Mouse (Mus musculus): ENCODE results near the gene Tspear. TPM values are rescaled to one million over a fixed set of nuclear protein-coding genes. Genes with fewer than 3 reads are reported as not detected.
A peak's percentile ranks its signal among the peaks of the same experiment; 100 is the strongest.

The Tspear gene
- polyA plus RNA-seq, 1 experiment from 2014 or later = not detected

MicroRNAs within 50 kb of the gene (microRNA counts, 519-probe panel; counts per million panel counts)
- microRNA mmu-miR-1930 = 32.2 counts per million

Small RNAs within 50 kb of the gene (microRNA-seq; reads per million reads assigned to microRNA genes)
- gene Mir1930 (ENCODE audit: borderline number of aligned reads) = 31.7 reads per million, percentile 54 among the genes with 10 or more reads in this experiment

Other genes with a start within 250 kb of the Tspear start
- 26.2 and 28.1 TPM in 2 replicates for gene Fam207a, start 170.8 kb upstream of the Tspear start, polyA plus RNA-seq (2014; fragmentation: Nextera tagmentation; extraction: Ambion mirVana)
- 2.3 and 2.4 TPM in 2 replicates for gene Itgb2, start 156.3 kb upstream of the Tspear start, polyA plus RNA-seq (2014; fragmentation: Nextera tagmentation; extraction: Ambion mirVana)
- 108 and 113 TPM in 2 replicates for gene Pttg1ip, start 104.8 kb upstream of the Tspear start, polyA plus RNA-seq (2014; fragmentation: Nextera tagmentation; extraction: Ambion mirVana)
- gene Sumo3, start 80.5 kb upstream of the Tspear start, polyA plus RNA-seq (2014; fragmentation: Nextera tagmentation; extraction: Ambion mirVana) = 165 and 212 TPM in 2 replicates
- gene Gm49325, start 80.4 kb upstream of the Tspear start, polyA plus RNA-seq (2014; fragmentation: Nextera tagmentation; extraction: Ambion mirVana) = not detected in 2 replicates
- gene Ube2g2, start 64.3 kb upstream of the Tspear start, polyA plus RNA-seq (2014; fragmentation: Nextera tagmentation; extraction: Ambion mirVana) = 38.0 and 42.9 TPM in 2 replicates
- not detected in 2 replicates for gene Gm19402, start 4.2 kb downstream of the Tspear start, polyA plus RNA-seq (2014; fragmentation: Nextera tagmentation; extraction: Ambion mirVana)
- not detected in 2 replicates for gene Gm9508, start 10.7 kb downstream of the Tspear start, polyA plus RNA-seq (2014; fragmentation: Nextera tagmentation; extraction: Ambion mirVana)
- gene Gm10272, start 20.1 kb downstream of the Tspear start, polyA plus RNA-seq (2014; fragmentation: Nextera tagmentation; extraction: Ambion mirVana) = not detected in 2 replicates
- gene Gm10024, start 24.9 kb downstream of the Tspear start, polyA plus RNA-seq (2014; fragmentation: Nextera tagmentation; extraction: Ambion mirVana) = not detected in 2 replicates
- not detected in 2 replicates for gene Gm10142, start 29.2 kb downstream of the Tspear start, polyA plus RNA-seq (2014; fragmentation: Nextera tagmentation; extraction: Ambion mirVana)
- gene Krtap12-1, start 34.0 kb downstream of the Tspear start, polyA plus RNA-seq (2014; fragmentation: Nextera tagmentation; extraction: Ambion mirVana) = not detected in 2 replicates
- not detected in 2 replicates for gene Gm10100, start 39.9 kb downstream of the Tspear start, polyA plus RNA-seq (2014; fragmentation: Nextera tagmentation; extraction: Ambion mirVana)
- gene Gm18596, start 56.1 kb downstream of the Tspear start, polyA plus RNA-seq (2014; fragmentation: Nextera tagmentation; extraction: Ambion mirVana) = not detected in 2 replicates
- not detected in 2 replicates for gene Gm9736, start 64.8 kb downstream of the Tspear start, polyA plus RNA-seq (2014; fragmentation: Nextera tagmentation; extraction: Ambion mirVana)
- gene Gm3233, start 73.1 kb downstream of the Tspear start, polyA plus RNA-seq (2014; fragmentation: Nextera tagmentation; extraction: Ambion mirVana) = not detected in 2 replicates
- gene Gm3238, start 84.8 kb downstream of the Tspear start, polyA plus RNA-seq (2014; fragmentation: Nextera tagmentation; extraction: Ambion mirVana) = not detected in 2 replicates
- gene Gm7138, start 90.4 kb downstream of the Tspear start, polyA plus RNA-seq (2014; fragmentation: Nextera tagmentation; extraction: Ambion mirVana) = not detected in 2 replicates
- gene Gm3250, start 96.0 kb downstream of the Tspear start, polyA plus RNA-seq (2014; fragmentation: Nextera tagmentation; extraction: Ambion mirVana) = not detected in 2 replicates
- not detected in 2 replicates for gene Gm7137, start 101.6 kb downstream of the Tspear start, polyA plus RNA-seq (2014; fragmentation: Nextera tagmentation; extraction: Ambion mirVana)
- not detected in 2 replicates for gene Gm9639, start 108.5 kb downstream of the Tspear start, polyA plus RNA-seq (2014; fragmentation: Nextera tagmentation; extraction: Ambion mirVana)
- gene Gm19668, start 112.6 kb downstream of the Tspear start, polyA plus RNA-seq (2014; fragmentation: Nextera tagmentation; extraction: Ambion mirVana) = not detected in 2 replicates
- gene Gm9507, start 125.3 kb downstream of the Tspear start, polyA plus RNA-seq (2014; fragmentation: Nextera tagmentation; extraction: Ambion mirVana) = not detected in 2 replicates
- not detected in 2 replicates for gene Gm2696, start 128.1 kb downstream of the Tspear start, polyA plus RNA-seq (2014; fragmentation: Nextera tagmentation; extraction: Ambion mirVana)
- gene Krtap10-4, start 140.5 kb downstream of the Tspear start, polyA plus RNA-seq (2014; fragmentation: Nextera tagmentation; extraction: Ambion mirVana) = not detected in 2 replicates
- not detected in 2 replicates for gene Krtap10-10, start 149.4 kb downstream of the Tspear start, polyA plus RNA-seq (2014; fragmentation: Nextera tagmentation; extraction: Ambion mirVana)
- gene Gm36176, start 160.2 kb downstream of the Tspear start, polyA plus RNA-seq (2014; fragmentation: Nextera tagmentation; extraction: Ambion mirVana) = not detected in 2 replicates
- not detected in 2 replicates for gene Gm10318, start 166.3 kb downstream of the Tspear start, polyA plus RNA-seq (2014; fragmentation: Nextera tagmentation; extraction: Ambion mirVana)
- not detected in 2 replicates for gene Gm3285, start 175.4 kb downstream of the Tspear start, polyA plus RNA-seq (2014; fragmentation: Nextera tagmentation; extraction: Ambion mirVana)
- 1.5 and 1.8 TPM in 2 replicates for gene Lrrc3, start 216.0 kb downstream of the Tspear start, polyA plus RNA-seq (2014; fragmentation: Nextera tagmentation; extraction: Ambion mirVana)

All from heart, embryonic 11.5 days (tissue).